Mouse (Mus musculus): Measurements from ENCODE around the gene Aqp9.

Aqp9 gene

DNA sequence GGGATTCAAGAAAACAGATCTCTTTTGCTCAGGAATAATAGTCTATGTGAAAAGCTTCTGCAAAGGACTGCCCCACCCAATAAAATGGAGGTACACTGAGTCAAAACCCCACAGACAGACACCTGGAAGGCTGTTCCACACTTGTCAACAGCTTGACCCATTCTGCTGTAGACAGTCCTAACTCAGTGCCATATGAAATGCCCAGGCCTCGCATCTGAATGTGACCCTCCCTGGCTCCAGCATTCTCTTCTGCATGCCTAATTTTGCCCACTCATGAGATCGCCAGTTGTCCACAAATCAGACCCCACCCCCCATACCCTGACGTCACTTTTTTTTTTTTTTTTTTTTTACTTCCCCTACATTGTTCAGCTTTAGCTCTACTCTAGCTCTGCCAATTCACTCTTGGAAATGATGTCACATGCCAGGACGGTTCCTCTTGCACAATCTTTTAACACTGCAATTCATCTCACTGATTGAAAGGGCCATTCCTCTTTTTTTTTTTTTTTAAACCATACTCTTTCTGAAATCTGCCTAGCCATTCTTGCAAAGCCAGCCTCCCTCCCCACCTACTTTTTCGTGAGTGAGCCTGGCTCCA, 1.5 kb downstream of the Aqp9 start:
- DNase-seq: peak; percentile 54

GRCm38 (mm10) chr9:71166019-71166705, 2.3 kb downstream of the Aqp9 start:
- DNase-seq: no peak

GRCm38 (mm10) chr9:71165510-71165909, 3.0 kb downstream of the Aqp9 start:
- no peak for DNase-seq

GRCm38 (mm10) chr9:71165061-71165460, 3.4 kb downstream of the Aqp9 start:
- no peak for DNase-seq

- DNase-seq: no peak
Observed at GRCm38 (mm10) chr9:71164353-71164752, 4.1 kb downstream of the Aqp9 start.

DNA sequence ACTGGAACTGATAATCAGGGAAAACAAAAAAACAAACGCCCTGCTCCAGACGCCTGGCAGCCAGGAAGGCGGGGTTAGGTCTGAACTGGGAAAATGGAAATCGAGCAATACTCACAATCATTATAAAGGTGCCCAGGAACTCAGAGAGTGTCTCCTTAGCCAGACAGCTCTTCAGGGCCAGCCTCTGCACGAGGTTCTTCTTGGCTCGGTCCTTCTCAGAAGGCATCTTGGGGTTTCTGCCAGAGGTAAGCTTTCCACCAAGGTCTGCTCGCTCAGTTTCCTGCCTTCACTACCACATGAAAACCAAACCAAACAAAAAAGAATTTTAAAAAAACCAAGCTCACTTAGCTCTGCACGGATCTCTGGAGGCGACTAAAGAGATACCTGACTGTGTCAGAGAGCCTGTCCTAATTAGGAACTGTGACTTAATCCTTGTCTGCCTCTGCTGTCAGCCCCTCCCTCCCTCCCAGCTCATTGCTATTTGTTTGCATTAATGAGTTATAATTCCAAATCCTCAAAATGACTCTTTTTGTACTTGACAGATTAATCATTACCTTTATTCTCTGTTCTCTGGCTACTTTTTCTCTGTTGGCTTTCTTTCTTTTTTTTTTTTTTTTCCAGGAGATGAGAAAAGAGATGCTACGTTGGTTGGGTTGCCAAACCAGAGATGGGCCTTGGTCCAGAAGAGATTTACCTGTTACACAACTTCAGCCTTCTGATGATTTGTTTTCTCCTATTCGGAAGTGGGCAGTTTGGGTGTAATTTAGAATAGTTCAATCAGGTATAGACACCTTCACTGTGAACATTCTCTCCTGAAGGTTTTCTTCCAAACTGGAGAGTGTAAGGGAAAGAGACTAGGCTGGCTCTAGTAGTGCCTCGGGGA, 5.4 kb downstream of the Aqp9 start:
- DNase-seq: no peak

DNA sequence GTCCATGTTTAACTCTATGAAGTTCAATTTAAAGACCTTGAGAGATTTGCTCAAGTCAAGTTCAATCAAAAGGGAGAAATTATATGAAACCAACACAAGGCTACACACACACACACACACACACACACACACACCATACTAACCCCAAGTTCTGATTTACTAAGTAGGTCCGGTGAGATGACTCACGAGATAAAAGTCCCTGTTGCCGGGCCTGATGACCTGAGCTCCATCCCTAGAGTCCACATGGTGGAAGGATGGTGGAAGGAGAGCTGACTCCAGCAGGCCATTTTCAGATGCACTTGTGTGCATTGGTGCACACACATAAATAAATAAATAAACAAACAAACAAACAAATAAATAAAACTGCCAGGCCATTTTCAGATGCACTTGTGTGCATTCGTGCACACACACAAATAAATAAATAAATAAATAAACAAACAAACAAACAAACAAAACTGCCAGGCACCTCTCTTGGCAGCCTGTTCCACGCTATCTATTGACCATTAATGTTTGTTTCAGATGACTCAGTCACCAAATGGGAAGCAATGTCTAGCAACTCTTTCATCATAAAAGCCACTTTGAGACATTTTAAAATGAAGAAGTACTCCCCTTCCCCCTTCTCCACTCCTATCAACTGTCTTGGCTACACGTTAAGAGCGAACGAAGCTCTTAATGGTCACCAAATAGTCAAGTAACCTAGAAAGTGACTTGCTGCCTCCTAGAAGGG, 6.2 kb downstream of the Aqp9 start:
- no peak for DNase-seq

DNA sequence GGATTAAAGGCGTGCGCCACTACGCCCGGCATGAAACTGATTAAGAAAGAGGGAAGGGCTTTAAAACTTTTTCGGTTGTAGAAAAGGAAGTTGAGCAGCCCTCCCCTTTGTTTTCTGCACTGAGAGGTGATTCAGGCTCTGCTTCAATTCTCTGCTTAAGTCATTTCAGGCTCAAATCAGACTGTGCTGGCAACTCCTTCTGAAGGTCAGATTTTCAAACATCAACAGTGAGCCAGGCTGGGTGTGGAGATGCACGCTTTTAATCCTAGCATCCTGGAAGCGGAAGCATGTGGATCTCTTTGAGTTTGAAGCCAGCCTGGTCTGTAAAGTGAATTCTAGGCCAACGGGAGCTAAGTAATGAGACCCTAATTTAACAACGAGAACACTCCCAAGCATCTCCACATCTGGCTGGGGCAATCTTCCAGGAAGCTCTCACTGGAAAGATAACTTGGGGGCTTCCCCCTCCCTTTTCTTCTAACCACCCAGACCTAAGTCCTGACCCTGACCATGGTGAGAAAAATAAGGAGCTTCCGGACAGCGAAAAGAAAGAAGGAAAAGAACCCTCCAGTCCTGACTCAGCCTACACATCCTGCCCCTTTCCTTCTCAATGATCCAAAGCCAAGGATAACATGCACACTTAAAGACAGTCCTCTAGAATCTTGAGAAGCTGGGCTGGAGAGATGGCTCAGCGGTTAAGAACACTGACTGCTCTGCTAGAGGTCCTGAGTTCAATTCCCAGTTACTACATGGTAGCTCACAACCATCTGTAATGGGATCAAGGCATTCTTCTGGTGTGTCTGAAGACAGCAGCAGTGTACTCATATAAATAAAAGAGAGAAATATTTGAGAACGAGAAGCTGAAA, 7.4 kb downstream of the Aqp9 start:
- DNase-seq: no peak

GRCm38 (mm10) chr9:71159686-71160085, 8.8 kb downstream of the Aqp9 start:
- no peak for DNase-seq

DNA sequence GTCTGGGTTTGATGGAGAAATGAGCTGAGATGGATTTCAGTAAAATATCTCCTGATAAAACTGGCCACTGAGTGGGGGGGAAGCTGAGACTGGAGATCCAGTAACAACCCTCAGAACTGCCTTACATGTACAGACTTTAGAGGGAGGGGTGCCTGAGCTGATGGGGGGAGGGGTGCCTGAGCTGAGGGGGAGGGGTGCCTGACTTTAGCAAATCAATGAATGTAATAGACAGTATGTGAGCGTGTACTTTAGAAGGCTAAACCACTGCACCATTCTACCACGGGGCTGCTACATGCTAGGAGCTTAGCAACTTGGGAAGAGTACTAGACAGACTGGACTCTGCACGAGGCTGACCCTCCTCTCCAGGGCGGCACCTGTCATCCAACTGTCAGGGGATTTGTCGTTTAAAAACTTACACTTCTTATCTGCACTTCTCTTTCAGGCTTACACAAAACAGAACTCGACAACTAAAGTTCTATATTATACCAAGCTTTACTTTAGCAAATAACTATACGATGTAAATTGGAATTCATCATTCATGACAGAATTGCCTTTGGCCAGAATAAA, 9.3 kb downstream of the Aqp9 start:
- DNase-seq: no peak

DNA sequence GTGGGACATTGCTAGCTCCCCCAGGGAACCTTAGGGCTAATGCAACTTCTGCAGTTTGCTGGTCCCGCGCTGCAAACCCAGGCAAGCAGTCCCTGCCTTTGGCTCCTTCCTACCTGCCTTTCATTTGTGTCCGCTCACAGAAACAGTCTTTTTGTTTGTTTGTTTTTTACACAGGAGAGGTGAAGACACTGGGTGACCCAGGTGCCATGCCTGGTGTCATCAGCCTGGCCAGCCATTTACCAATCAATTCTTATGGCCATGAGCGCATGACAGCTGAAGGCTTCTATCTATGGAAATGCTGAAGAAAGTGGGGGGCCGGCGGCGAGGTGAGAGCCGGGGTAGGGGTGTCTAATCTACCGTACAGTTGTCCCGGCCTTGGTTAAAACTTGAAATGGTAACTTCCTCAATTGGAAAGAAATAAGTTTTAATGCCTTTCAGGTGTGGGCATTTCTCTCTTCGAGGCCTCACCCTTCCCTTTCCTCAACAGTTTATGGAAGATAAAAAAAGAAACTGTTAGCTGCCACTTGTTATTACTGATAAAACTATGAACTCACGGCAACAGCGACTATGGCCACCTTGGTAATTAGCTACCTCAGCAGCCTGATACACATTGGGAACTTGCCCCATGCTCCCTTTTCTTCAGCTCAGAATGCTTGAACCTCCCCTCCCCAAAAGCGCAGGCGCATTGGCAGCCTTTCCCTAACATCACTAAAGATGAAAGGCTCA, 10.4 kb downstream of the Aqp9 start:
- DNase-seq: no peak

DNA sequence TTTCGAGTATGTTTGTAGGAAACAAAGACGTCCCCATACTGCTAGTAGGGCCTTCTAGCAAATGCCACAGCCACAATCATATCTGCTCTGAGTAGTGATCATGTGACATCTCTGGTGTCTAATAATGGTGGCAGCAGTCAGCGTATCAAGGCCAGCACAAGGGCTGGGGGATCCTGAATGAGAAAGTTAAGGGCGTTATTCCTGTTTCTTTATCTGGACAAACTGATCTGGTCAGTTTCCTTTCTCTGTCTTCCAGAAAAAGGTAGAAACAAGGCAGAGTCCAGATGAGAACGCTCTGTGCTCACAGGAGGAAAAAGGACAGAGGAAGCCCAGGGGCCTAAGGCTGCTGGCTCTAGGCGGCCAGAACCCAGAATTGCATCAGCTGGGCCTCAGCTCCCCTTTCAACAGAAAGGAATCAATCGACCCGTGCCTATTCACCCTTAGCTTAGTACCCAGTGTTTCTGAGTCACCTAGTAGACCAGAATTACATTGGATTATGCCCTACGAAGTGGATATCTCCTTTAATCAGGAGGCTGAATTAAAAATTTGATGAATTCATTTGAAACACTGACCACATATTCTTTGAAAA, 11.9 kb downstream of the Aqp9 start:
- no peak for DNase-seq

DNA sequence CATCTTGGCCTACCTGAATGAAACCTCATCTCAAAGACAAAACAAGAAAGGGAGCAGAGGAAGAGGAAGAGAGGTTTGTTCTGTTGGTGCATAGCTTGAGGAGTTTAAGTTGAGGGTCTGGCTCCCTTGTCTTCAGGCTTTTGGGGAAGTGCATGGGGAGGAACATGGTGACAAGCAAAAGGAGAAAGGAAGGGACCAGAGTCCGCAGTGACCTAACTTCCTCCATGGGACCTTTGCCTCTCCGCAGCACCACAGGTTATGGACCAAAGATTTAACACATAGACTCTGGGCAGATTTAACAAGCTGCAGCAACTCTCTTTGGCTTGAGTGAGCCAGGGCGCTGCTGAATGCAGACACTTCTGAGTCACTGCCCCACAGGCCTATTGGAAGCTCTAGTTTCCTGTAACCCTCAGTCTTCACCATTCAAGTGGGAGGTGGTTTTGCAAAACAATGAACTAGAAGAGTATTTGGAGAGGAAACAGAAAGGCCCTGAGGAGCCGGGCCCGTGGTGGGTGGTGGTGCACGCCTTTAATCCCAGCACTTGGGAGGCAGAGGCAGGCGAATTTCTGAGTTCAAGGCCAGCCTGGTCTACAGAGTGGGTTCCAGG, 13.0 kb downstream of the Aqp9 start:
- DNase-seq: no peak

DNA sequence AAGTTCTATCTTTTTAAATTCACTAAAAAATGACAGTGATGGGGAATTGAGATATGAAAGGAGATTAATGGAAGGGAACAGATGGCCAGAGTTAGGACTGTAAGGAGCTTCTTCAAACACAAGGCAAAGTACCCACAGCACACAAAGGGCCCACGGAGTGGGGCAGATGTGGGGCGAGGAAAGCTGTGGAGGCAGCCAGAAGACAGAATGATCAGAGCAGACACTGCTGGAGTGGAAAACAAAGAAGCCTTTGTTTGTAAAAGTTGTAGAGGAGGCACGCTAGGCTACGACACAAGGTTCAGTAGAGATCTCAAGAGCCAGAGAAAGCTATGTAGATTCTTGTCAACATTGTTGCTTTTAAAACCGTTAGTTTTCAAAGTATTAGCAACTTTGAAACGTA, 17.1 kb downstream of the Aqp9 start:
- no peak for DNase-seq

GRCm38 (mm10) chr9:71150175-71150574, 18.3 kb downstream of the Aqp9 start:
- DNase-seq: no peak

GRCm38 (mm10) chr9:71148890-71149289, 19.6 kb downstream of the Aqp9 start:
- DNase-seq: no peak

- no peak for DNase-seq
Observed at GRCm38 (mm10) chr9:71146210-71146609, 22.3 kb downstream of the Aqp9 start.

- no peak for DNase-seq
Observed at GRCm38 (mm10) chr9:71140205-71140604, 28.3 kb downstream of the Aqp9 start.

DNA sequence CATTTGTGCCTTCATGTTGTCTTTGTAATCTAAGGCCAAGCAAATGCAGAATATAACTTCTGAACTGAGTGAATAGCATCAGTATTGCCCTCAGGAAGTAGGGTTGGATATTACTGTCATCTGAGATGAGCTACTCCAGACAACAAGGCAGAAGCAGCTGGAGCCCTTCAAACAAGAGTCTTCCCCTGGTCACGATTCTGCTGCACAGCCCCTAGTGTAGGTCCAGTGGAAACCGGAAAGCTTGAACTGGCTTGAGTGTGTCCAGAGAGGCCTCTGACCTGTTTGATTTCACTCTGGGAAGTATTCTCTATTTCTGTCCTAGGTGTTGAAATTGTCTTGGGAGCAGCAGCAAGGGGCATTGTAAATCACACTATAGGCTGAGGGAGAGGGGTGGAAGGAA, 29.5 kb downstream of the Aqp9 start:
- no peak for DNase-seq

- DNase-seq: no peak
Observed at GRCm38 (mm10) chr9:71137267-71137945, 31.1 kb downstream of the Aqp9 start.

Data from lung, postnatal 10 days (tissue).